In genomic region chr9:57647286-57648108, GRCm38 (mm10) we compare ENCODE assay signal across 1 mouse cellular context.
A peak's percentile ranks its signal among the peaks of the same experiment; 100 is the strongest.
TF ChIP-seq lines count a peak whose summit lies in the region.

No protein-coding gene starts in this region.

TF ChIP-seq in MEL, 35 proteins besides CTCF, POLR2A, EP300 and RAD21:
- peak; percentile 26; the same call in 1 of the 2 replicates for TF ChIP-seq MAX (IDR thresholded peaks at IDR 0.05; ENCODE audit: low read length)
- TF ChIP-seq UBTF (IDR thresholded peaks at IDR 0.05; ENCODE audit: borderline replicate concordance, insufficient read depth, low read depth, low read length) = no peak
- TF ChIP-seq GATA1 (IDR thresholded peaks at IDR 0.05; ENCODE audit: low read depth, low read length) = no peak
- no peak for TF ChIP-seq ZMIZ1 (IDR thresholded peaks at IDR 0.05; ENCODE audit: low read depth, low read length)
- TF ChIP-seq MEF2A (IDR thresholded peaks at IDR 0.05; ENCODE audit: extremely low read depth, insufficient replicate concordance, low read depth, low read length, poor library complexity, severe bottlenecking) = no peak
- TF ChIP-seq E2F4 (IDR thresholded peaks at IDR 0.05; ENCODE audit: borderline replicate concordance, low read depth, low read length) = no peak
- peak; percentile 79 for TF ChIP-seq SIN3A (IDR thresholded peaks at IDR 0.05; ENCODE audit: low read length)
- 0 out of 2 replicates have a peak, but pooled peaks have one; percentile 90 for TF ChIP-seq JUND (IDR thresholded peaks at IDR 0.05; ENCODE audit: low read depth, low read length)
- TF ChIP-seq NRF1 (IDR thresholded peaks at IDR 0.05; ENCODE audit: insufficient read depth, low read depth, low read length, poor library complexity, severe bottlenecking) = no peak
- no peak for TF ChIP-seq CHD1 (IDR thresholded peaks at IDR 0.05; ENCODE audit: low read depth, low read length)
- peak; percentile 52 for TF ChIP-seq HCFC1 (IDR thresholded peaks at IDR 0.05; ENCODE audit: low read depth, low read length)
- TF ChIP-seq MYB (IDR thresholded peaks at IDR 0.05; ENCODE audit: low read depth, low read length) = no peak
- TF ChIP-seq MAFK (IDR thresholded peaks at IDR 0.05; ENCODE audit: borderline replicate concordance, low read depth, low read length) = peak; percentile 44; the same call in 1 of the 2 replicates
- no peak for TF ChIP-seq GABPA (IDR thresholded peaks at IDR 0.05; ENCODE audit: low read depth, low read length)
- no peak for TF ChIP-seq ZKSCAN1 (IDR thresholded peaks at IDR 0.05; ENCODE audit: low read depth, low read length)
- TF ChIP-seq NELFE (IDR thresholded peaks at IDR 0.05; ENCODE audit: low read depth, low read length) = no peak
- peak; percentile 67 for TF ChIP-seq RCOR1 (IDR thresholded peaks at IDR 0.05; ENCODE audit: low read depth, low read length)
- TF ChIP-seq USF1 (IDR thresholded peaks at IDR 0.05; ENCODE audit: low read depth, low read length) = no peak
- peak; percentile 77; the same call in 1 of the 2 replicates for TF ChIP-seq MAZ (IDR thresholded peaks at IDR 0.05; ENCODE audit: low read depth, low read length)
- TF ChIP-seq USF2 (IDR thresholded peaks at IDR 0.05; ENCODE audit: borderline replicate concordance in 1 of 2, insufficient read depth in 1 of 2, low read depth in 1 of 2, low read length in 2 of 2) = no peak
- TF ChIP-seq MYC (IDR thresholded peaks at IDR 0.05; ENCODE audit: low read depth, low read length) = peak; percentile 42; the same call in 1 of the 2 replicates
- no peak for TF ChIP-seq SMC3 (IDR thresholded peaks at IDR 0.05; ENCODE audit: low read depth, low read length)
- no peak for TF ChIP-seq ZC3H11A (IDR thresholded peaks at IDR 0.05; ENCODE audit: low read depth, low read length)
- peak; percentile 86; the same call in 1 of the 2 replicates for TF ChIP-seq ETS1 (IDR thresholded peaks at IDR 0.05; ENCODE audit: low read depth, low read length)
- no peak for TF ChIP-seq POLR2AphosphoS2 (IDR thresholded peaks at IDR 0.05; ENCODE audit: low read length)
- TF ChIP-seq MXI1 (IDR thresholded peaks at IDR 0.05; ENCODE audit: low read depth, low read length) = peak; percentile 48; the same call in 1 of the 2 replicates
- TF ChIP-seq ELF1 (IDR thresholded peaks at IDR 0.05; ENCODE audit: low read depth, low read length) = peak; percentile 47
- TF ChIP-seq POLR2AphosphoS5 (IDR thresholded peaks at IDR 0.05; ENCODE audit: borderline replicate concordance, low read depth, low read length) = no peak
- TF ChIP-seq TAL1 (IDR thresholded peaks at IDR 0.05; ENCODE audit: low read length) = no peak
- no peak for TF ChIP-seq CHD2 (IDR thresholded peaks at IDR 0.05; ENCODE audit: low read length)
- 0 out of 2 replicates have a peak, but pooled peaks have one; percentile 11 for TF ChIP-seq TBP (IDR thresholded peaks at IDR 0.05; ENCODE audit: low read depth, low read length)
- no peak for TF ChIP-seq ZNF384 (IDR thresholded peaks at IDR 0.05; ENCODE audit: low read depth, low read length)
- TF ChIP-seq KAT2A (conservative IDR thresholded peaks at IDR 0.05; ENCODE audit: low read depth, low read length) = no peak
- TF ChIP-seq BHLHE40 (IDR thresholded peaks at IDR 0.05; ENCODE audit: borderline replicate concordance, low read depth, low read length) = peak; percentile 64; the same call in 1 of the 2 replicates
- TF ChIP-seq TCF12 (IDR thresholded peaks at IDR 0.05; ENCODE audit: low read depth, low read length) = peak; percentile 54
